ENCODE assay signal across 21 mouse cellular contexts in genomic region chr13:110580166-110580565, GRCm38 (mm10).
DNase-seq lines count a peak whose midpoint lies in the region; ATAC-seq and TF ChIP-seq lines count a peak whose summit lies in the region.
"Had no signal": no experiment of that assay in that cellular context is flagged by ENCODE, and none has a peak within 500 bp of the region (broad histone marks: within the 10 kb centered on the region; RNA-seq: fewer than 3 reads in every experiment).

No protein-coding gene starts in this region.

- no peaks in the 10 kb centered on the region for H3K79me2 ChIP-seq in heart, adult 2 months (replicated peaks; ENCODE audit: control insufficient read depth, insufficient read depth, low read length)

- H3K27me3 ChIP-seq in forebrain, embryonic 15.5 days = no peaks in the 10 kb centered on the region
- H3K27me3 ChIP-seq in forebrain, postnatal 0 days (ENCODE audit: insufficient read depth, low read length) = no peaks in the 10 kb centered on the region
- no peaks in the 10 kb centered on the region for H3K27me3 ChIP-seq in heart, adult 2 months (ENCODE audit: control insufficient read depth, insufficient read depth, low read length)
- H3K27me3 ChIP-seq: CH12.LX; embryonic facial prominence, embryonic 12.5 days; forebrain, embryonic 12.5 days; Patski had no signal

- no peaks in the 10 kb centered on the region for H3K36me3 ChIP-seq in forebrain, embryonic 15.5 days
- no peaks in the 10 kb centered on the region for H3K36me3 ChIP-seq in forebrain, postnatal 0 days (ENCODE audit: insufficient read depth)
- peaks cover 7% of the 10 kb centered on the region for H3K36me3 ChIP-seq in heart, adult 2 months (ENCODE audit: control insufficient read depth, insufficient read depth, low read length)
- H3K36me3 ChIP-seq: embryonic facial prominence, embryonic 10.5 days; embryonic facial prominence, embryonic 12.5 days; forebrain, embryonic 12.5 days; G1E had no signal

- 58% methylated on average over 4 of the region's 4 CpGs for WGBS in forebrain, embryonic 15.5 days
- 52% methylated on average over 4 of the region's 4 CpGs for WGBS in forebrain, postnatal 0 days
- 86% methylated on average over 4 of the region's 4 CpGs for WGBS in heart, adult 2 months

- intact Hi-C loops in heart, adult 2 months (cut with DNase I) = loop anchor here (5.0 kb wide), 1 partner anchor 322 kb away; no protein-coding TSS in a partner anchor
- intact Hi-C loops in left cerebral cortex, adult 2 months (cut with DNase I) = no loop called here
- intact Hi-C loops in left cerebral cortex, postnatal 4 days (cut with DNase I) = no loop called here

- no peak overlapping the region for H3K27ac ChIP-seq in forebrain, embryonic 15.5 days (replicated peaks)
- no peak overlapping the region for H3K27ac ChIP-seq in forebrain, postnatal 0 days (ENCODE audit: low read depth, low read length)
- H3K27ac ChIP-seq in heart, adult 2 months = peak overlapping the region; percentile 84
- H3K27ac ChIP-seq in left cerebral cortex, adult 2 months = 0 out of 2 replicates have a peak overlapping the region, but pooled peaks have one; percentile 19
- H3K27ac ChIP-seq: embryonic facial prominence, embryonic 10.5 days; embryonic facial prominence, embryonic 12.5 days; forebrain, embryonic 12.5 days had no signal

- peak; percentile 64; the same call in 1 of the 2 replicates for ATAC-seq in forebrain, embryonic 15.5 days (replicated peaks)
- no peak for ATAC-seq in forebrain, postnatal 0 days
- ATAC-seq: activated CD4-positive, CD25-positive, alpha-beta regulatory T cell, adult 4 months; CD4-positive, CD25-positive, alpha-beta regulatory T cell, adult 4 months; Patski had no signal

- no peak for DNase-seq in forebrain, postnatal 0 days
- DNase-seq in heart, adult 2 months = no peak
- DNase-seq in heart, adult 18-20 months = no peak
- DNase-seq in left cerebral cortex, adult 2 months (ENCODE audit: extremely low spot score in 1 of 2, low spot score in 2 of 2) = no peak
- DNase-seq in left cerebral cortex, postnatal 4 days = no peak
- DNase-seq: adrenal gland, adult 8-10 months; adrenal gland, postnatal 14 days; adrenal gland, postnatal 36 days; B cell, adult 2 months; cerebellum, adult 11-12 months; cerebellum, adult 2 months; cerebellum, adult 9-10 months had no signal

- H3K9me3 ChIP-seq in forebrain, embryonic 15.5 days = no peaks in the 10 kb centered on the region
- no peaks in the 10 kb centered on the region for H3K9me3 ChIP-seq in forebrain, postnatal 0 days (ENCODE audit: low read length)
- H3K9me3 ChIP-seq: embryonic facial prominence, embryonic 10.5 days; embryonic facial prominence, embryonic 12.5 days; forebrain, embryonic 12.5 days; G1E had no signal

- no peak for TF ChIP-seq POLR2A in heart, adult 2 months (IDR thresholded peaks at IDR 0.05; ENCODE audit: insufficient read depth, low read depth, low read length)

- H3K9ac ChIP-seq in forebrain, embryonic 15.5 days (replicated peaks) = no peak overlapping the region
- no peak overlapping the region for H3K9ac ChIP-seq in forebrain, postnatal 0 days
- no peak overlapping the region for H3K9ac ChIP-seq in heart, adult 2 months (ENCODE audit: low read depth, low read length)
- H3K9ac ChIP-seq: embryonic facial prominence, embryonic 12.5 days; forebrain, embryonic 12.5 days had no signal

- TF ChIP-seq CTCF in forebrain, postnatal 0 days (IDR thresholded peaks at IDR 0.05; ENCODE audit: low read depth) = no peak
- no peak for TF ChIP-seq CTCF in heart, adult 2 months (IDR thresholded peaks at IDR 0.05)
- TF ChIP-seq CTCF in left cerebral cortex, adult 2 months (IDR thresholded peaks at IDR 0.05) = no peak

- peaks cover 10% of the 10 kb centered on the region for H3K4me1 ChIP-seq in forebrain, embryonic 15.5 days
- H3K4me1 ChIP-seq in forebrain, postnatal 0 days (ENCODE audit: insufficient read depth) = peaks cover 3% of the 10 kb centered on the region; the same call in 1 of the 2 replicates
- no peaks in the 10 kb centered on the region; the same call in 1 of the 2 replicates for H3K4me1 ChIP-seq in heart, adult 2 months (ENCODE audit: control insufficient read depth, insufficient read depth, low read length)
- H3K4me1 ChIP-seq: embryonic facial prominence, embryonic 10.5 days had no signal

- H3K4me2 ChIP-seq in forebrain, embryonic 15.5 days (replicated peaks) = no peak overlapping the region
- no peak overlapping the region for H3K4me2 ChIP-seq in forebrain, postnatal 0 days (ENCODE audit: low read depth)
- H3K4me2 ChIP-seq: embryonic facial prominence, embryonic 12.5 days; forebrain, embryonic 12.5 days had no signal

- no peak for TF ChIP-seq EP300 in heart, adult 2 months (IDR thresholded peaks at IDR 0.05; ENCODE audit: insufficient read depth, low read depth, low read length)

- H3K4me3 ChIP-seq in forebrain, embryonic 15.5 days = no peak overlapping the region
- H3K4me3 ChIP-seq in forebrain, postnatal 0 days (ENCODE audit: low read depth, low read length) = no peak overlapping the region
- H3K4me3 ChIP-seq in heart, adult 2 months = no peak overlapping the region
- H3K4me3 ChIP-seq in left cerebral cortex, adult 2 months = no peak overlapping the region
- H3K4me3 ChIP-seq: embryonic facial prominence, embryonic 10.5 days; embryonic facial prominence, embryonic 12.5 days; forebrain, embryonic 12.5 days had no signal

Comparison
In these comparisons a context has a peak if more than half of its experiments do, and no peak if none do; other contexts are left out.
1. H3K27ac ChIP-seq: peak in heart, adult 2 months (single experiment) and left cerebral cortex, adult 2 months (single experiment); none in forebrain, embryonic 15.5 days (single experiment) and forebrain, postnatal 0 days (single experiment).